Mouse (Mus musculus) embryonic facial prominence, embryonic 11.5 days (tissue): ENCODE results near the gene Ppp4r4. TPM values are rescaled to one million over a fixed set of nuclear protein-coding genes. Genes with fewer than 3 reads are reported as not detected.

Source experiments
- ATAC-seq: fragments of 200-750 bp; cut with Nextera tagmentation; replicated peaks from 2 replicates; pipeline ENCODE4 v1.8.0; 2017; ENCODE audit warnings: low read depth; ENCODE audit not compliant: insufficient number of reproducible peaks, low FRiP score, low TSS enrichment
- DNase-seq: peaks from one replicate; pipeline ENCODE4 v3.0.0-alpha.2; 2015; ENCODE audit warnings: low spot score
- H3K27ac ChIP-seq: fragments of 300-500 bp; sonication (generic); replicated peaks from 2 replicates; pipeline ENCODE4 v1.5.1; 2014; ENCODE audit warnings: mild to moderate bottlenecking, low read depth, low read length, control low read depth
- H3K27me3 ChIP-seq: fragments of 300-500 bp; sonication (generic); 2 replicates; pipeline ENCODE4 v1.6.1; 2014; ENCODE audit warnings: mild to moderate bottlenecking, low read length, moderate library complexity, mixed read lengths; ENCODE audit not compliant: control insufficient read depth, insufficient read depth
- H3K36me3 ChIP-seq: fragments of 300-500 bp; sonication (generic); replicated peaks from 2 replicates; pipeline ENCODE4 v1.6.1; 2014; ENCODE audit warnings: low read depth, mild to moderate bottlenecking, low read length, moderate library complexity, mixed read lengths; ENCODE audit not compliant: control insufficient read depth, insufficient read depth
- H3K4me1 ChIP-seq: fragments of 300-500 bp; sonication (generic); 2 replicates; pipeline ENCODE4 v1.6.1; 2014; ENCODE audit warnings: low read length, mixed read lengths; ENCODE audit not compliant: control insufficient read depth, insufficient read depth
- H3K4me2 ChIP-seq: fragments of 300-500 bp; sonication (generic); 2 replicates; pipeline ENCODE4 v1.6.1; 2014; ENCODE audit warnings: low read depth, mild to moderate bottlenecking, control low read depth, low read length, moderate library complexity
- H3K4me3 ChIP-seq: fragments of 300-500 bp; sonication (generic); 2 replicates; pipeline ENCODE4 v1.5.1; 2014; ENCODE audit warnings: low read depth, low read length, control low read depth
- H3K9ac ChIP-seq: fragments of 300-500 bp; sonication (generic); replicated peaks from 2 replicates; pipeline ENCODE4 v1.6.1; 2014; ENCODE audit warnings: mild to moderate bottlenecking, control low read depth, low read length
- H3K9me3 ChIP-seq: fragments of 300-500 bp; sonication (generic); replicated peaks from 2 replicates; pipeline ENCODE4 v1.6.1; 2016; ENCODE audit warnings: mild to moderate bottlenecking, low read length, inconsistent platforms, mixed read lengths; ENCODE audit not compliant: control insufficient read depth
- WGBS: fragments of 180-500 bp; shearing (Covaris S2); extraction: QIAGEN DNeasy Blood & Tissue Kit; methylation state at CpG from one replicate; pipeline ENCODE4 v1.1.7; 2014; 5-methylcytosine and 5-hydroxymethylcytosine counted together
- polyA plus RNA-seq: library from polyadenylated mRNA; unstranded; fragments of >200 nt; fragmentation: Nextera tagmentation; extraction: Ambion mirVana; gene quantifications from 2 replicates; pipeline ENCODE4 v1.2.1, GENCODE M21; 2014

Ppp4r4 gene
- polyA plus RNA-seq, 1 experiment from 2014 or later, result 2.2 TPM

DNA sequence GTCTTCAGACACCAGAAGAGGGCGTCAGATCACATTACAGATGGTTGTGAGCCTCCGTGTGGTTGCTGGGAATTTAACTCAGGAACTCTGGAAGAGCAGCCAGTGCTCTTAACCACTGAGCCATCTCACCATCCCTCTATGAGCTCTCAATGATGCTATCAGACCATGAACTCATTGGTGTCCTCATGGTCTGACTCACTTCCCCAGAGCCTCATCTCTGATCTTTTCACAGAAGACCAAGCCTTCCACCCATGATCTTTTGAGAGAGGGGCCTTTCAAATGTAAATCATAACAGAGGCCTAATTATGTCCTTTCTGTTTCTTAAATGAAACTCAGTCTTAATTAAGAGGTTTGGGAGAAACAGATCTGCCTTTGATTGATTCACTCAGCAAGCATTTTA, 19.0 kb upstream of the Ppp4r4 start:
- DNase-seq (no peak), ATAC-seq (no peak)
- Histone ChIP-seq H3K36me3 (no peaks in the 10 kb centered on the region), H3K27ac (no peak overlapping the region), H3K9ac (no peak overlapping the region), H3K4me2 (no peak overlapping the region), H3K9me3 (no peaks in the 10 kb centered on the region), H3K4me3 (no peak overlapping the region), H3K4me1 (no peaks in the 10 kb centered on the region), H3K27me3 (no peaks in the 10 kb centered on the region)
- 70% methylated on average over 2 of the region's 2 CpGs for WGBS

DNA sequence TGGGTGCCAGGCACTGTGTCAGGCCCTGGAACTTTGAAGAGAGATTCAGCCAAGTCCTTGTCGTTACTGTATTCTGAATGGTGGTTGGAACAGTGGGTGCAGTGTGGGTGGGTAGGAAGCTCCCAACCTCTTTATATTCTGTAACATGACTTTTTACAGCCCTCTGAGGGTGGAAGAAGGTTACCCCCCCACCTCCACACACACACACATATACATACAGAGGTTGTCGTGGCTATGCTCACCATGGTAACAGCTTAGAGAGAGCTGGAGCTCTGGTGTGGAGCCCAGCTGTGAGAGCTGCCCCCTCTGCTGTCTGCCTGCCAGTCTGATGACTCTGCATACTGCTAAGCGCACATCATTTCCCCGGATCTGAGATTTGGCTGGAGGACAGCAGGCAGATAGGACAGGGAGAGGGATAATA, 18.6 kb upstream of the Ppp4r4 start:
- Histone ChIP-seq H3K27me3 (no peaks in the 10 kb centered on the region), H3K36me3 (no peaks in the 10 kb centered on the region), H3K4me1 (no peaks in the 10 kb centered on the region), H3K27ac (no peak overlapping the region), H3K4me2 (no peak overlapping the region), H3K4me3 (no peak overlapping the region), H3K9ac (no peak overlapping the region), H3K9me3 (no peaks in the 10 kb centered on the region)
- WGBS, result 55% methylated on average over 4 of the region's 4 CpGs
- ATAC-seq, result 0 out of 2 replicates have a peak, but pooled peaks have one; percentile 57
- DNase-seq, result no peak

GRCm38 (mm10) chr12:103514354-103514753, 17.7 kb upstream of the Ppp4r4 start:
- Histone ChIP-seq H3K9ac (no peak overlapping the region), H3K4me2 (no peak overlapping the region), H3K9me3 (no peaks in the 10 kb centered on the region), H3K27ac (no peak overlapping the region), H3K36me3 (no peaks in the 10 kb centered on the region), H3K27me3 (no peaks in the 10 kb centered on the region), H3K4me1 (no peaks in the 10 kb centered on the region), H3K4me3 (no peak overlapping the region)
- ATAC-seq (no peak), DNase-seq (no peak)
- WGBS, result 82% methylated on average over 3 of the region's 3 CpGs

DNA sequence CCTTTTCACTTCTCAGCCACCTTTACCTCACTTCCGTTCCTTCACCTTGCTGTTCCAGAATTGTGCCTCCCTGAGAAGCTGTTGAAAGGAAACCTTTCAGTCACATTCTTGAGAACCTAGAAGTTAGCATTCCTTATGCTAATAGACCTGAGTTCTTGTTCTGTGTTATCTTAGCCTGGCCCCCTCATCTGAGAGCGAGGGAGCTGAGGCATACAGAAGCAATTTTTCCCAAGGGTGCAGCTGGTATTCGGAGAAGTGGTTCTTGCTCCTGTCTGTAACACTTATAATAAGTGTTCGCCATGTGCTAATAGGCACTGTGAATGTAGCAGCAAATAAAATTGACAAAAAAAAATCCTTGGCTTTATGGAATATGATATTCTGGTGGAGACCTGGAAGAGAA, 16.4 kb upstream of the Ppp4r4 start:
- no peak overlapping the region for H3K9ac ChIP-seq
- no peak overlapping the region for H3K27ac ChIP-seq
- H3K36me3 ChIP-seq, result no peaks in the 10 kb centered on the region
- H3K4me2 ChIP-seq, result no peak overlapping the region
- H3K27me3 ChIP-seq, result no peaks in the 10 kb centered on the region
- WGBS, result 75% methylated on average over 4 of the region's 4 CpGs
- DNase-seq, result no peak
- ATAC-seq, result no peak
- no peaks in the 10 kb centered on the region for H3K9me3 ChIP-seq
- H3K4me3 ChIP-seq, result no peak overlapping the region
- no peaks in the 10 kb centered on the region for H3K4me1 ChIP-seq

- H3K9me3 ChIP-seq, result no peaks in the 10 kb centered on the region
- no peak overlapping the region for H3K9ac ChIP-seq
- no peak overlapping the region for H3K27ac ChIP-seq
- H3K4me2 ChIP-seq, result no peak overlapping the region
- no peaks in the 10 kb centered on the region for H3K36me3 ChIP-seq
- WGBS, result 89% methylated on average over 6 of the region's 6 CpGs
- DNase-seq (no peak), ATAC-seq (no peak)
- H3K4me3 ChIP-seq, result no peak overlapping the region
- H3K4me1 ChIP-seq, result no peaks in the 10 kb centered on the region
- no peaks in the 10 kb centered on the region for H3K27me3 ChIP-seq
Observed at GRCm38 (mm10) chr12:103518640-103519039, 13.4 kb upstream of the Ppp4r4 start.

- H3K9ac ChIP-seq, result no peak overlapping the region
- no peaks in the 10 kb centered on the region for H3K36me3 ChIP-seq
- H3K27me3 ChIP-seq, result no peaks in the 10 kb centered on the region
- DNase-seq (no peak), ATAC-seq (no peak)
- H3K4me2 ChIP-seq, result no peak overlapping the region
- 83% methylated on average over 2 of the region's 2 CpGs for WGBS
- H3K9me3 ChIP-seq, result no peaks in the 10 kb centered on the region
- H3K27ac ChIP-seq, result no peak overlapping the region
- no peak overlapping the region for H3K4me3 ChIP-seq
- no peaks in the 10 kb centered on the region for H3K4me1 ChIP-seq
Observed at GRCm38 (mm10) chr12:103530596-103530995, 1.5 kb upstream of the Ppp4r4 start.

DNA sequence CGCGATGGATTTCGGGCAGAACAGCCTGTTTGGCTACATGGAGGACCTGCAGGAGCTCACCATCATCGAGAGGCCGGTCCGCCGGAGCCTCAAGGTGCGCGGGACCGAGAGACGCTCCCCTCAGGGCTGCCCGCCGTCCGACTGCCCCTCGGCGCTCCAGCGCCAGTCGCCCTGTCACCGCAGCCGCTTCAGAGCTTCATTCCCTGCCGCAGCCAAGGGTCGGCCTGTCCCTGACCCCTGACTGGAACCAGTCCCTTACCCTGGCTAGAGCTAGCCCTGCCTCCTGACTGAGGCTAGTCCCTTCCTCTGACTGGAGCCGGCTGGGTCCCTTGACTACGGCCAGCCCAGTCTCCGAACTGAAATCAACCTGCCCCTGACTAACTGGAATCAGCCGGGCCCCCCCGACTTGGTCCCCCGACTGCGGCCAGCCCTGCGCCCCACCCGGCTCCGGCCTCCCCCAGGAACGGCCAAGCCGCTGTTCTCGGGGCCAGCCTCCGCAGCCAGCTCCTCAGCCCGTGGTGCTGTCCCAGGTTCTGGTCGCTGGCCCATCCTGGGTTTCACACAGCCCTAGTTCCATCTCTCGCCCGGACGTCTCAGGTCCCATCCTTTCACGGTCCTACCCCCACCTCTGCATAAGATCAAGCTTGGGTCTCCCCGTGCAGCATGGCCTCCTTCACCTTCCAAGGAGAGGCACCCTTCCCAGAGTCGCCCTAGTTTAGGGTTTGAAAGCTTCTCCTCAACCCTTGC, 739 bp downstream of the Ppp4r4 start:
- Histone ChIP-seq H3K9ac (peak overlapping the region; percentile 75), H3K27ac (no peak overlapping the region), H3K36me3 (no peaks in the 10 kb centered on the region), H3K4me3 (peak overlapping the region; percentile 64), H3K4me1 (no peaks in the 10 kb centered on the region), H3K4me2 (peak overlapping the region; percentile 97), H3K27me3 (no peaks in the 10 kb centered on the region), H3K9me3 (no peaks in the 10 kb centered on the region)
- DNase-seq (peak; percentile 32), ATAC-seq (peak; percentile 76)
- WGBS, result under 1% methylated on average over 43 of the region's 44 CpGs

GRCm38 (mm10) chr12:103540429-103540828, 8.3 kb downstream of the Ppp4r4 start:
- Histone ChIP-seq H3K27me3 (no peaks in the 10 kb centered on the region), H3K4me3 (no peak overlapping the region), H3K9me3 (no peaks in the 10 kb centered on the region), H3K4me1 (no peaks in the 10 kb centered on the region), H3K36me3 (no peaks in the 10 kb centered on the region), H3K27ac (no peak overlapping the region), H3K4me2 (no peak overlapping the region), H3K9ac (no peak overlapping the region)
- ATAC-seq (no peak), DNase-seq (no peak)
- 70% methylated on average over 4 of the region's 4 CpGs for WGBS
